Mouse (Mus musculus) ZHBTc4 (cell line): ENCODE results near the gene Eif3a.

ENCODE experiments used
- DNase-seq: peaks from one replicate; pipeline ENCODE4 v3.0.0-alpha.2; 2011; ENCODE audit warnings: low read depth, low spot score

Gene Eif3a

GRCm38 (mm10) chr19:60758896-60759835 lies 31.3 kb downstream of the Eif3a start:
- no peak for DNase-seq

DNA sequence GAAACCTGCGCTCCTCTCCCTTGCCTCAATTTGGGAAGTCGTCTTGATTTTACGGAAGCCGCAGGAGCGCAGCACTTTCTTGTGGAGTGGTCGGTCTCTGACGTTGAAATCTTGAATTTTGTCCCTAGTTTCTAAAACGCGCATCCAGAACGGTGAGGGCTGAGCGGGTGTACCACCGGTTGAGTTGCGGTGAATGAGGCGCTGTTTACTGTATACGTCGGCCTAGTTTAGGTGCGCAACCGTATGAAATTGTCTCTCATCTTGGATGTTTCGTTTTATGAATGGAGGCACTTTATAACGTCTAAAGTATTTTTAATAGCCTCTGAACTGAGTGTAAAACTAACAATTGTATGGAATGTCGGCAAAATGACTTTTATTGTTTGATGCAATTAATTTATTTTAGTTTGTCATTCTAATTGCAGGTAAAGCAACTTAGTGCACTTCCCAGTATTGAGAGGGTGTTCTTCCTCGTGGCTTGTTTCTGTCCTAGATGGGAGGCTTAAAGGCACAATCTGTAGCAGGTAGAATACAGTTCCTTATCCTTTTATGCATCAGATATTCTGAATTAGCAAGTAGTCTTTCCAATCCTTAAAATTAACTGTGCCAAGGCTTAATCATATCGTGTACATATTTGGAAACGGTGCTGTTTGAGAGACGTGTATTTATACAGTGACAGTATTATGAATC lies 33.2 kb downstream of the Eif3a start:
- no peak for DNase-seq

DNA sequence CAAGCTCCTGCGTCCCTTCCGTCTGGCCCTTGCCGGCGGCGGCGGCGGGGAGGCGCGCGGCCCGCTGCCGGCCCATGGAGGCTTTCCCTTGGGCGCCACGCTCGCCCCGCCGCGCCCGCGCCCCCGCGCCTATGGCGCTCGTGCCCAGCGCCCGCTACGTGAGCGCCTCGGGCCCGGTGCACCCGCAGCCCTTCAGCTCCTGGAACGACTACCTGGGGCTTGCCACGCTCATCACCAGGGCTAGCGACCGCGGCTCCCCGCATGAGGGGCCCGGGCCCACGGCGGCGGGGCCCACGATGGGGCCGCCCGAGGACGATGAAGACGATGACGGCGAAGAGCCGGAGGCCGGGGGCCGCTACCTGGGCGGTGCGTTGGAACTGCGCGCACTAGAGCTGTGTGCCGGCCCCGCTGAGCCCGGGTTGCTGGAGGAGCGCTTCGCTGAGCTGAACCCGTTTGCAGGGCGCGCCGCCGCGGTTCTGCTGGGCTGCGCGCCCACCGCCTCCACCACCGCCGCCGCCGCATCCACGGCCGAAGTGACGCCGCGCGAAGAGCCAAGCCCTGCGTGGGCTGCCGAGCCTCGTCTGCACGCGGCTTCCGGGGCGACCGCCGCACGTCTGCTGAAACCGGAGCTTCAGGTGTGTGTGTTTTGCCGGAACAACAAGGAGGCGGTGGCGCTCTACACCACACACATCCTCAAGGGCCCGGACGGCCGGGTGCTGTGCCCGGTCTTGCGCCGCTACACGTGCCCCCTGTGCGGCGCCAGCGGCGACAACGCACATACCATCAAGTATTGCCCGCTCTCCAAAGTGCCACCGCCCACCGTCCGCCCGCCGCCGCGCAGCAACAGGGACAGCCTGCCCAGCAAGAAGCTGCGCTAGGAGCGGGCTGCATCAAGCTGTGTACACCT lies 34.0 kb downstream of the Eif3a start:
- peak; percentile 85 for DNase-seq

DNA sequence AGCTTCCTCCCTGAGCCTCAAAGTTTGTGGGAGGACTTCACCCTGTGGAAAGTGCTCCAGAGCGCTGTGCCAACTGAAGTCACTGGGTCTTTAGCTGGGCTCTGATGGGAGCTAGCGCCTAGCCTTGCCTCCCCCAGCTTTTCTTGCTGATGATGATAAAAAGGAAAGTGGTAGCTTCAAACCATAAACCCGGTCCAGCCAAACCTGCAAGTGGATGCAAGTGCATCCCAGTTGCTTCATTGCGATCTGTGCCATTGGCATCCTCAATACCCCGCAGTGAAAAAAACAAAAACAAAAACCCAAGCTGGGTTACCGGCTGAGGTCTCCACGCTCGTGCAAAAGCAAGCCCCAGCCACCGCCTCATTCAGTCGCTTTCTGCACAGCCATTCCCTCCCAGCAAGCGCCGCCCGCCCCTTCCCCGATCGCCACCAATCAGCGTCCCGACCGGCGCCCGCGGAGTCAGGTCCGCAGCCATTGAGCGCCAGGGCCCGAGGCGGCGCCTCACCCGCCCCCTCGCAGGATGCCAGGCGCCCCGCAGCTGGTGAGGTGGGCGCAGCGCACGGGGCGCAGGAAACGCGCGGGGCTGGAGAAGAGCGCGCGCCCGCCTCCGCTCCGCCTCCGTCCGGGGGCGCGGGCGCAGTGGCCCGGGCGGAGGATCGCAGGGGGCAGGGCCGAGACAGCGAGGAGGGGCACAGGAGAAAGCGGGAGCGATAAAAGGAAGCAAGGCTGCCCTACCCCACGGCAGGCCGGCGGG lies 34.8 kb downstream of the Eif3a start, which contains the start of gene Nanos1:
Gene Nanos1 (plus strand): TSS at position 550 of the 754 bp plus-strand sequence.
- DNase-seq, result peak; percentile 97

GRCm38 (mm10) chr19:60747801-60748200 lies 42.7 kb downstream of the Eif3a start:
- DNase-seq, result no peak

GRCm38 (mm10) chr19:60743767-60744547 lies 46.5 kb downstream of the Eif3a start:
- DNase-seq, result no peak

DNA sequence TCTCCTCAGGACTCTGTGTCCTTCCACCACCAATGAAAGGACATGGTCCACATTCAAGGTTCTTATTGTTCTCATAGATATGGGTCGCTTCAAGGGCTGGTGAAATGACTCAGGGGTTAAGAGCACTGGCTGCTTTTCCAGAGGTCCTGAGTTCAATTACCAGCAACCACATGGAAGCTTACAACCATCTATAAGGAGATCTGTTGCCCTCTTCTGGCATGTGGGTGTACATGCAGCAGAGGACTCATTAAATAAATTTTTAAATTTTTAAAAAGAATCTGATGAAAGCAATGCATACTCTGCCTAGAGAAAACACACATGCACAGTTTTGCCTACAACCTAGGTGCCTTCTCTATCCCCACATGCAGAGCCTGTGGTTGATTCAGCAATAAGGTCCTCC lies 49.9 kb downstream of the Eif3a start:
- no peak for DNase-seq

DNA sequence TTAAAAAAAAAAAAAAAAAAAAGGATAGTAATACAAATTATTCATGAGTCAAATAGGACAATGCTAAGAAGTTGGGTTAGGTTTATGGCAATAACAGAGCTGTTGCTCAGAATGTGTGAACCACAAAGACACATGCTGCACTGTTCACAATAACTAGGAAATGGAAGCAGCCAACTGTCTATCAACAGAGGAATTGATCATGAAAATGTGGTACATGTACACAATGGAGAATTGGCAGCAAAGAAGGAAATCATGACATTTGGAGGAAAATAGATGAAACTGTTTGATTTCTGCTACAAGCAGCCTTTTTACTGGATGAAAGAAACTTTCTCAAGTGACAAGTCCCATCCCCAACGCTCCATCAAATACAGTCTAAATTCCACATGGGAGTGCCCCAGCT lies 58.5 kb downstream of the Eif3a start:
- DNase-seq, result no peak

GRCm38 (mm10) chr19:60731299-60731698 lies 59.2 kb downstream of the Eif3a start:
- DNase-seq, result no peak

GRCm38 (mm10) chr19:60730281-60730852 lies 60.1 kb downstream of the Eif3a start:
- peak; percentile 80 for DNase-seq

DNA sequence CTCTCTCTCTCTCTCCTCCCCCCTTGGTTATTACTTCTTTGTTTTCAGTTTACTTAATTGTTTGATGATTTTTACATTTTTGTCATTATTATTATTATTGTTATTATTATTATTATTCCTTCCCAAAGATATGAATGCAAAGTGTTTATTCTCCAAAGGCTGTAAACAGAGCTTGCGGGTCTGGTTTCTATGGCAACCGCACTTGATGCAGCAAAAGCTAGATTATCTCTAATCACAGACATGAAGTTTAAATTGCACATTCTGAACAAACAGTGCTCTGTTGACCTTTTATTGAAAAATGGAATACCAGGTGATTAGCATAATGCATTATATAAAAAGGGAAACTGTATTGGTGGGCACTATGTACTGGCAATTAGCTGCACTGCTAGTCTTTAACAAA lies 74.1 kb downstream of the Eif3a start:
- DNase-seq, result no peak

GRCm38 (mm10) chr19:60712577-60712976 lies 77.9 kb downstream of the Eif3a start:
- DNase-seq, result peak; percentile 38
